Mouse (Mus musculus) left cerebral cortex, adult 2 months (tissue): Measurements from ENCODE around the gene Zc3hav1. TPM values are rescaled to one million over a fixed set of nuclear protein-coding genes. Genes with fewer than 3 reads are reported as not detected.
"Not testable (repeated sequence)": the region's sequence is repeated elsewhere in the genome, so short reads cannot be mapped to it uniquely, and the experiment has no call there.

ENCODE experiments used
- DNase-seq, 2 experiments: peaks; one replicate each; pipeline ENCODE4 v3.0.0; 2021 to 2022; ENCODE audit warnings: low spot score in 2 of 2, mixed read lengths in 1 of 2; ENCODE audit errors: extremely low spot score in 1 of 2
- H3K27ac ChIP-seq: fragments of 200-600 bp; 2 replicates; pipeline ENCODE4 v1.8.1; 2022
- H3K4me3 ChIP-seq: fragments of 200-600 bp; 2 replicates; pipeline ENCODE4 v1.8.1; 2022
- CTCF ChIP-seq: fragments of 200-600 bp; IDR thresholded peaks from 2 replicates; pipeline ENCODE4 v1.8.1; 2022; ENCODE audit warnings: antibody characterized with exemption, mild to moderate bottlenecking, moderate library complexity
- intact Hi-C: fragments of 180-260 bp; cut with DNase I; formaldehyde crosslinking; loops from one replicate; pipeline ENCODE4 v1.15.1; 2025
- long read RNA-seq, 2 experiments: library from polyadenylated mRNA; stranded (forward); transcript quantifications; one replicate each; pipeline ENCODE4 v2.0.0; 2021; ENCODE audit warnings: borderline mapping rate in 2 of 2
- total RNA-seq, 2 experiments: library from RNA; stranded (reverse); gene quantifications; 2 replicates each; pipeline ENCODE4 v1.2.3; 2021

Zc3hav1 gene
- 1 to 10 TPM; 2.5 to 3.1 TPM for total RNA-seq
- long read RNA-seq, experiment 1, partial matches to known transcripts: 0 of 1 reads
- long read RNA-seq, experiment 1, other reads (novel, unspliced or antisense): 0 of 1 reads
- long read RNA-seq, experiment 2, full-length matches to known transcripts: 2 of 4 reads
- long read RNA-seq, experiment 2, partial matches to known transcripts: 0 of 4 reads
- long read RNA-seq, experiment 2, other reads (novel, unspliced or antisense): 2 of 4 reads

- Histone ChIP-seq H3K27ac (peak within 1 kb of the TSS; percentile 34), H3K4me3 (peak within 1 kb of the TSS; percentile 45)
- DNase-seq: peak; percentile 20 to 28
- intact Hi-C loops: no loop called here
- no peak; the same call in 1 of the 2 replicates for TF ChIP-seq CTCF
Observed at GRCm38 (mm10) chr6:38353811-38354722, at the start of gene Zc3hav1. Gene Zc3hav1 (minus strand): TSS chr6:38354603.

- peak; percentile 14 to 22 for DNase-seq
- no peak overlapping the region for H3K27ac ChIP-seq
- peak; percentile 62 for TF ChIP-seq CTCF
- intact Hi-C loops: no loop called here
- H3K4me3 ChIP-seq: no peak overlapping the region
Observed at GRCm38 (mm10) chr6:38389671-38390070, 35.3 kb upstream of the Zc3hav1 start.

- no peak; the same call in 1 of the 2 replicates for TF ChIP-seq CTCF
- intact Hi-C loops: no loop called here
- peak; percentile 83 for DNase-seq
- Histone ChIP-seq H3K4me3 (peak within 1 kb of the TSS; percentile 51), H3K27ac (peak within 1 kb of the TSS; percentile 85)
Observed at GRCm38 (mm10) chr6:38381129-38381771, 26.8 kb upstream of the Zc3hav1 start, which contains the start of gene Ttc26. Gene Ttc26 (plus strand): TSS chr6:38381469.

GRCm38 (mm10) chr6:38380764-38381128 lies 26.3 kb upstream of the Zc3hav1 start:
- H3K4me3 ChIP-seq: peak overlapping the region; percentile 51
- intact Hi-C loops: no loop called here
- peak in 1 of 2 experiments; percentile 10 for DNase-seq
- no peak for TF ChIP-seq CTCF
- H3K27ac ChIP-seq: peak overlapping the region; percentile 85

- H3K4me3 ChIP-seq: no peak overlapping the region
- no peak overlapping the region for H3K27ac ChIP-seq
- no peak for DNase-seq
- no peak for TF ChIP-seq CTCF
- intact Hi-C loops: no loop called here
Observed at GRCm38 (mm10) chr6:38374271-38374670, 19.9 kb upstream of the Zc3hav1 start.

- H3K4me3 ChIP-seq: no peak overlapping the region
- no peak for DNase-seq
- intact Hi-C loops: no loop called here
- no peak overlapping the region for H3K27ac ChIP-seq
- no peak for TF ChIP-seq CTCF
Observed at GRCm38 (mm10) chr6:38369945-38370344, 15.5 kb upstream of the Zc3hav1 start.

- no peak for DNase-seq
- Histone ChIP-seq H3K27ac (no peak overlapping the region), H3K4me3 (no peak overlapping the region)
- no peak for TF ChIP-seq CTCF
- intact Hi-C loops: no loop called here
Observed at GRCm38 (mm10) chr6:38364121-38364520, 9.7 kb upstream of the Zc3hav1 start.

- no peak overlapping the region for H3K27ac ChIP-seq
- no peak for TF ChIP-seq CTCF
- DNase-seq: no peak
- intact Hi-C loops: no loop called here
- H3K4me3 ChIP-seq: no peak overlapping the region
Observed at GRCm38 (mm10) chr6:38363370-38363769, 9.0 kb upstream of the Zc3hav1 start.

GRCm38 (mm10) chr6:38361937-38362336 lies 7.5 kb upstream of the Zc3hav1 start:
- TF ChIP-seq CTCF: no peak
- intact Hi-C loops: no loop called here
- Histone ChIP-seq H3K4me3 (no peak overlapping the region), H3K27ac (no peak overlapping the region)
- DNase-seq: no peak

- no peak for DNase-seq
- no peak overlapping the region for H3K27ac ChIP-seq
- intact Hi-C loops: no loop called here
- H3K4me3 ChIP-seq: no peak overlapping the region
- TF ChIP-seq CTCF: no peak
Observed at GRCm38 (mm10) chr6:38361065-38361464, 6.7 kb upstream of the Zc3hav1 start.

GRCm38 (mm10) chr6:38359736-38360499 lies 5.5 kb upstream of the Zc3hav1 start:
- no peak overlapping the region for H3K27ac ChIP-seq
- no peak for DNase-seq
- no peak overlapping the region for H3K4me3 ChIP-seq
- no peak for TF ChIP-seq CTCF
- intact Hi-C loops: no loop called here

GRCm38 (mm10) chr6:38359044-38359735 lies 4.8 kb upstream of the Zc3hav1 start:
- intact Hi-C loops, H3K4me3 ChIP-seq, DNase-seq, H3K27ac ChIP-seq: not testable (repeated sequence)
